Mouse (Mus musculus) embryonic fibroblast, embryonic 13.5 days (primary cell): Measurements from ENCODE around the gene Gdpgp1.

ENCODE experiments used
- CTCF ChIP-seq: IDR thresholded peaks from 2 replicates; pipeline ENCODE4 v1.5.1; 2011; ENCODE audit warnings: mild to moderate bottlenecking, control low read depth, low read length, moderate library complexity, borderline replicate concordance; ENCODE audit not compliant: insufficient read depth
- POLR2A ChIP-seq: IDR thresholded peaks from 2 replicates; pipeline ENCODE4 v1.6.1; 2011; ENCODE audit warnings: low read depth, mild to moderate bottlenecking, control low read depth, low read length, moderate library complexity

DNA sequence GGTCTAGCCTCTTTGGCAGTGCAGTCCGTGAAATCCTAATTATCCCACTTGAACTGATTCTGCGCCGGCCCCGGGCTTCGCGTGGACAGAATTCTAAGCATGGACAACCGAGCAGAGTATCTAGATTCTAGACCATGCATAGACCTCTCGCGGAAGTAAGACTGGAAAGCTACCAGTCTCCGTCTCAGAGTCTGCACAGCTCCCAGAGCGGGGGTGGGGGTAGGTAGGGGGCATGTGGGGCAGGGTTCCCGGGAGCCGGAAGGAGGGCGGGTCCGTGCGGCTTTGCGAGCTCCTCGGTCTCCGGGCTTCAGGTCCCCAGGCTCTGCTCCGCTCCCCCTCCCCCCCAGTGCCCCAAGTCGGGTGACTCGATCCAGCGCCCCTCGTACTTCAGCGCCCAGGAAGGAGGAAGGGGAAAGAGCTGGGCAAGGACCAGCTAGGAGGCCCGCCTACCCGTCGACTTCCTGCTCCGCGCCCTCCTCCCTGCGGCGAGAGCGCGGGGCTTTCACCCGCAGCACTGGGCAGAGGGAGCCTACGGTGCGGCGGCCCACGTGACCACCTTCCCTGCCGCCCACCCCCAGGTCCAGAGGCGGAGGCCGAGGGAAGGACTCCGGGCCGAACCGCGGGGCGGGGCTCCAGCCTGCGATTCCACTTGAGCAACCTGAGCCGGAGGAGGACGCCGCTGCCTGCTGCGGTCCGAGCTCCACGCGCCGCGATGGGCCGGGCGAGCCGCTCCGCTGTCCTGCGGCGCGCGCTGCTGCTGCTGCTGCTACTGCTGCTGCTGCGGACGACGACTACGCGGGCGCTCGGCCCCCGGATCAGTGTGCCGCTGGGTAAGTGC lies 34.5 kb upstream of the Gdpgp1 start:
- TF ChIP-seq CTCF = no peak
- TF ChIP-seq POLR2A = peak; percentile 79
